Mouse (Mus musculus): ENCODE measurements around the gene Sh3glb1. TPM values are rescaled to one million over a fixed set of nuclear protein-coding genes. Genes with fewer than 3 reads are reported as not detected.

The Sh3glb1 gene
- polyA plus RNA-seq, 1 experiment from 2014 or later: 88.0 TPM

DNA sequence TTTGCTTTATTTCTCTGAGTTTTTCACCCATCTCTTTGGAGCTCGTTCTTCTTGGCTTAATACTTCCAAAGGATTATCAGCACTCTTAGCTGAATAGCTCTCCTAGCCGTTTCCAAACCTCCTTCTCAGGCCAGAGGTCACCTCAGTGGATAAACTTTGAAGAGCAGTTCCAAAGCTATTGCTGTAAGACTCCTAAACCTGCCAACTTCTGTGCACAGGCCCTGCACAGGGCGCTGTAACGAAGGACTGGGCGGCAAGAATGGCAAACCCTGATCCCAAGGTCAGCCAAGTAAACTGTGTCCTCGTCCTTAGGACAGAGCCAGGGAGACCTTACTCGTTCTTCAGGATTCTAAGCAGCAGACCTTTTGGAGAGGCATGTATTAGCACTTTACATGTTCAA is 6.0 kb downstream of the Sh3glb1 start:
- no peaks in the 10 kb centered on the region for H3K27me3 ChIP-seq
- no peak overlapping the region for H3K27ac ChIP-seq
- no peak overlapping the region for H3K9ac ChIP-seq
- no peak overlapping the region for H3K4me2 ChIP-seq
- H3K9me3 ChIP-seq (replicated peaks): no peaks in the 10 kb centered on the region
- peaks cover 35% of the 10 kb centered on the region for H3K36me3 ChIP-seq
- DNase-seq (no peak), ATAC-seq (ENCODE audit: low read depth) (no peak)
- WGBS (ENCODE audit: insufficient replicate concordance): 80% methylated on average over 7 of the region's 7 CpGs
- H3K4me3 ChIP-seq (replicated peaks): no peak overlapping the region
- H3K4me1 ChIP-seq (replicated peaks): peaks cover 44% of the 10 kb centered on the region

DNA sequence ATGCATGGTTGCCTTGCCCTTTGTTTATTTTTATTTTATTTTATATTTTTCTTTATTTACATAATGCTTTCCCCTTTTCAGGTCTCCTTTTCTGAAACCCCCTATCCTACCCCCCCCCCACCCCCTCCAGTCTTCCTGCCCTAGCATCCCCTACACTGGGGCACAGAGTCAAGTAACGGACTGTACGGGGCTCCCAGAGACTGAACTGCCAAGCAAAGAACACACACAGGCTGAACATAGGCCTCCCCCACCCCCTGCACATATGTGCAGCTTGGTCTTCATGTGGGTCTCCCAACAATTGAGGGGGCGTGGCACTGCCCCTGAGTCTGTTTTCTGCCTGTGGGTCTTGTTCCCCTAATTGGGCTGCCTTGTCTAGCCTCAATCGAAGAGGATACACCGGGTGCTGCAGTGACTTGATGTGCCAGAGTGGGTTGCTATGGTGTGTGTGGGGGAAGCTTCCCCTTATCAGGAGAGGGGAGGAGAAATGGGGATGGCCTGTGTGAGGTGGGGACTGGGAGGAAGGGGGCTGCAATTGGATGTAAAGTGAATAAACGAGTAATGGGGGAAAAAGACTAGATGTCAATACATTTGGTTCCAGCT is 8.4 kb downstream of the Sh3glb1 start:
- H3K9ac ChIP-seq: no peak overlapping the region
- H3K4me3 ChIP-seq (replicated peaks): no peak overlapping the region
- WGBS (ENCODE audit: insufficient replicate concordance): 74% methylated on average over 6 of the region's 6 CpGs
- DNase-seq: no peak
- H3K27me3 ChIP-seq: no peaks in the 10 kb centered on the region
- peak; percentile 53; the same call in 1 of the 2 replicates for ATAC-seq (ENCODE audit: low read depth)
- H3K9me3 ChIP-seq (replicated peaks): no peaks in the 10 kb centered on the region
- peaks cover 26% of the 10 kb centered on the region for H3K4me1 ChIP-seq (replicated peaks)
- H3K27ac ChIP-seq: no peak overlapping the region
- peaks cover 49% of the 10 kb centered on the region for H3K36me3 ChIP-seq
- H3K4me2 ChIP-seq: no peak overlapping the region

- DNase-seq (no peak), ATAC-seq (ENCODE audit: low read depth) (no peak)
- 86% methylated on average over 5 of the region's 5 CpGs for WGBS (ENCODE audit: insufficient replicate concordance)
- Histone ChIP-seq H3K4me2 (no peak overlapping the region), H3K9me3 (replicated peaks) (no peaks in the 10 kb centered on the region), H3K27me3 (no peaks in the 10 kb centered on the region), H3K4me1 (replicated peaks) (no peaks in the 10 kb centered on the region), H3K27ac (no peak overlapping the region), H3K9ac (no peak overlapping the region), H3K4me3 (replicated peaks) (no peak overlapping the region), H3K36me3 (peaks cover 63% of the 10 kb centered on the region)
These were observed 11.5 kb downstream of the Sh3glb1 start for GRCm38 (mm10) chr3:144708612-144709011.

- Histone ChIP-seq H3K9me3 (replicated peaks) (no peaks in the 10 kb centered on the region), H3K4me2 (no peak overlapping the region), H3K27me3 (no peaks in the 10 kb centered on the region), H3K4me1 (replicated peaks) (peaks cover 6% of the 10 kb centered on the region), H3K4me3 (replicated peaks) (no peak overlapping the region), H3K27ac (no peak overlapping the region), H3K36me3 (peaks cover 57% of the 10 kb centered on the region), H3K9ac (no peak overlapping the region; the same call in 1 of the 2 replicates)
- ATAC-seq (ENCODE audit: low read depth) (no peak), DNase-seq (no peak)
- 74% methylated on average over 6 of the region's 6 CpGs for WGBS (ENCODE audit: insufficient replicate concordance)
These were observed 16.2 kb downstream of the Sh3glb1 start for GRCm38 (mm10) chr3:144703959-144704358.

DNA sequence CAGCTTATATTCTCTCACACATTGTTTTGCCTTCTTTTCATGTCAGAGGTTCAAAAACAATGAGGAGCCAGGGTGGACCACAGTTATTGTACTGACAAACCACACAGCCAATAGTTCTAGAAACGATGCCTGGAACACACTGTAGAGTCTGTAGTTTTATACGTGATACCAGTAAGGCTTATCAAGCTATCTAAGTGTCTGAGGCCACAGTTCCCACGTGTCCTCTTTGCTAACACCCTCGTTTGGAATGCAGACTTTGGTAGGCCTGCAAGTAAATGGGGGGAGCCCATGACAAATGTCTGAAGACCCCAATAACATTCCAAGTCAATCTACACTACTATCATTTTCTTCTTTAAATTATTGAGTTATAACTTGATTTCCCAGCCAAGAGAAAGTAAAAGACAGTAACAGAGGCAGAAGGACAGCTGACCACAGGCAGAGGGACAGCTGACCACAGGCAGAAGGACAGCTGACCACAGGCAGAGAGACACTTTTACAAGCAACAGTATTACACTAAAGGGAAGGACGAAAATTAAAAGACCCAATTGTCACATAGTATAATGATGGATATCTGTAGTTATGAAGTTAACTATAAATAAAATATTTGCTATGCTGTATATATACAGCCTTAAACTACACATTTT is 21.2 kb downstream of the Sh3glb1 start:
- Histone ChIP-seq H3K36me3 (peaks cover 62% of the 10 kb centered on the region), H3K9me3 (replicated peaks) (no peaks in the 10 kb centered on the region), H3K4me3 (replicated peaks) (no peak overlapping the region), H3K27ac (peak overlapping the region; percentile 56; the same call in 1 of the 2 replicates), H3K4me1 (replicated peaks) (peaks cover 13% of the 10 kb centered on the region), H3K4me2 (no peak overlapping the region), H3K27me3 (no peaks in the 10 kb centered on the region), H3K9ac (no peak overlapping the region)
- 33% methylated on average over 5 of the region's 5 CpGs for WGBS (ENCODE audit: insufficient replicate concordance)
- DNase-seq: no peak
- peak; percentile 53; the same call in 1 of the 2 replicates for ATAC-seq (ENCODE audit: low read depth)

- Histone ChIP-seq H3K4me2 (no peak overlapping the region), H3K9me3 (replicated peaks) (no peaks in the 10 kb centered on the region), H3K4me3 (replicated peaks) (no peak overlapping the region), H3K27me3 (no peaks in the 10 kb centered on the region), H3K9ac (no peak overlapping the region), H3K27ac (no peak overlapping the region; the same call in 1 of the 2 replicates), H3K36me3 (peaks cover 62% of the 10 kb centered on the region), H3K4me1 (replicated peaks) (peaks cover 13% of the 10 kb centered on the region)
- WGBS (ENCODE audit: insufficient replicate concordance): 56% methylated on average over 3 of the region's 3 CpGs
- DNase-seq (no peak), ATAC-seq (ENCODE audit: low read depth) (no peak)
These were observed 22.2 kb downstream of the Sh3glb1 start for GRCm38 (mm10) chr3:144697942-144698341.

DNA sequence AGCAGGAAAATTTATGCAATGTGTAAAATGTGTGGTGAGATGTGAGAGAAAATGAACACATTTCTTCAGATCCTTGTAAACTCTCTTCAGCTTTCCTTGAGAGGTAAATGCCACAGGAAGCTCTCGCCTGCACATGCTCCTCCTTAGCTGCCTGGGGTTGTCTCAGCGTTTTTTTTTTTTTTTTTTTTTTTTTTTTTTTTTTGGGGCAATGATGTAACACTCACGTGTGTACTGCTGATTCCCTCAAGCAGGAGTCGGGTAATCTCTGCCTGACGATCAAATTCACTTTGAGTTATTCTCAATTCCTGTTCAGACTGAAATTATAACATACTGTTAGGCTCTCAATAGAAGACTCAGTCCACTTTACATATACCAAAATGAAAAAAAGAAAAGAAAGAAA is 23.0 kb downstream of the Sh3glb1 start:
- Histone ChIP-seq H3K4me3 (replicated peaks) (no peak overlapping the region), H3K9ac (no peak overlapping the region), H3K4me1 (replicated peaks) (peaks cover 13% of the 10 kb centered on the region), H3K27ac (no peak overlapping the region), H3K36me3 (peaks cover 63% of the 10 kb centered on the region), H3K27me3 (no peaks in the 10 kb centered on the region), H3K4me2 (no peak overlapping the region), H3K9me3 (replicated peaks) (no peaks in the 10 kb centered on the region)
- ATAC-seq (ENCODE audit: low read depth): no peak
- 38% methylated on average over 5 of the region's 5 CpGs for WGBS (ENCODE audit: insufficient replicate concordance)
- DNase-seq: no peak

- H3K4me1 ChIP-seq (replicated peaks): peaks cover 17% of the 10 kb centered on the region
- whole genome bisulfite sequencing (ENCODE audit: insufficient replicate concordance): 85% methylated on average over 7 of the region's 7 CpGs
- no peak for ATAC-seq (ENCODE audit: low read depth)
These were observed 25.2 kb downstream of the Sh3glb1 start for GRCm38 (mm10) chr3:144694941-144695340.

GRCm38 (mm10) chr3:144694040-144694439 is 26.1 kb downstream of the Sh3glb1 start:
- no peaks in the 10 kb centered on the region for H3K27me3 ChIP-seq
- DNase-seq (no peak), ATAC-seq (ENCODE audit: low read depth) (no peak)
- H3K9ac ChIP-seq: no peak overlapping the region
- WGBS (ENCODE audit: insufficient replicate concordance): 82% methylated on average over 10 of the region's 10 CpGs
- H3K4me3 ChIP-seq (replicated peaks): no peak overlapping the region
- peaks cover 64% of the 10 kb centered on the region for H3K36me3 ChIP-seq
- no peaks in the 10 kb centered on the region for H3K9me3 ChIP-seq (replicated peaks)
- peaks cover 21% of the 10 kb centered on the region for H3K4me1 ChIP-seq (replicated peaks)
- no peak overlapping the region for H3K27ac ChIP-seq
- H3K4me2 ChIP-seq: no peak overlapping the region

More at GRCm38 (mm10) chr3:144694941-144695340, 25.2 kb downstream of the Sh3glb1 start:
- Histone ChIP-seq H3K4me3 (replicated peaks) (no peak overlapping the region), H3K9me3 (replicated peaks) (no peaks in the 10 kb centered on the region), H3K27ac (no peak overlapping the region), H3K9ac (no peak overlapping the region), H3K4me2 (no peak overlapping the region), H3K36me3 (peaks cover 65% of the 10 kb centered on the region), H3K27me3 (no peaks in the 10 kb centered on the region)
- no peak for DNase-seq

DNA sequence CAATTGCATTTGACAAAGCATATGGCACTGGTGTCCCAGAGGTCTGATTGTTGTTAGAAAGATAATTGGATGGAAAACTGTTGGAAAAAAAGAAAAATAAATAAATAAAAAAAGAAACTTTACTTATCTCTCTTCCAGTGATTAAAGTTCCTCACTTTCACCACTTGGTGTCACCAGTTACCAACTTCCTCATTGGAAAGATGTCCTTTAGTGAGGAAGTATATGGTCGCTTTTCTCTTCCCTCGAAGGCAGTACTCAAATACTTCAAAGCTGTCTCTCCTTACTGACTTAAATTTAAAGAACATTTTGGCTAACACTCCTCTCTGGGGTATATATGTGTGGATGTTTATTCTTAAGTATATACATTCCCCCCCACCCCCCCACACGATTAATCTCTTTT is 28.1 kb downstream of the Sh3glb1 start:
- Histone ChIP-seq H3K27me3 (no peaks in the 10 kb centered on the region), H3K4me3 (replicated peaks) (no peak overlapping the region), H3K36me3 (peaks cover 64% of the 10 kb centered on the region), H3K9ac (no peak overlapping the region), H3K4me2 (no peak overlapping the region), H3K4me1 (replicated peaks) (peaks cover 19% of the 10 kb centered on the region), H3K9me3 (replicated peaks) (no peaks in the 10 kb centered on the region), H3K27ac (peak overlapping the region; percentile 29; the same call in 1 of the 2 replicates)
- WGBS (ENCODE audit: insufficient replicate concordance): 49% methylated on average over 3 of the region's 3 CpGs
- DNase-seq (no peak), ATAC-seq (ENCODE audit: low read depth) (no peak)

GRCm38 (mm10) chr3:144689236-144689635 is 30.9 kb downstream of the Sh3glb1 start:
- ATAC-seq (ENCODE audit: low read depth) (peak; percentile 99), DNase-seq (peak; percentile 75)
- peaks cover 58% of the 10 kb centered on the region for H3K36me3 ChIP-seq
- no peak overlapping the region for H3K9ac ChIP-seq
- no peaks in the 10 kb centered on the region for H3K9me3 ChIP-seq (replicated peaks)
- H3K27ac ChIP-seq: peak overlapping the region; percentile 21; the same call in 1 of the 2 replicates
- peaks cover 37% of the 10 kb centered on the region for H3K4me1 ChIP-seq (replicated peaks)
- H3K4me2 ChIP-seq: no peak overlapping the region
- WGBS (ENCODE audit: insufficient replicate concordance): 16% methylated on average over 11 of the region's 11 CpGs
- H3K27me3 ChIP-seq: no peaks in the 10 kb centered on the region
- H3K4me3 ChIP-seq (replicated peaks): no peak overlapping the region

DNA sequence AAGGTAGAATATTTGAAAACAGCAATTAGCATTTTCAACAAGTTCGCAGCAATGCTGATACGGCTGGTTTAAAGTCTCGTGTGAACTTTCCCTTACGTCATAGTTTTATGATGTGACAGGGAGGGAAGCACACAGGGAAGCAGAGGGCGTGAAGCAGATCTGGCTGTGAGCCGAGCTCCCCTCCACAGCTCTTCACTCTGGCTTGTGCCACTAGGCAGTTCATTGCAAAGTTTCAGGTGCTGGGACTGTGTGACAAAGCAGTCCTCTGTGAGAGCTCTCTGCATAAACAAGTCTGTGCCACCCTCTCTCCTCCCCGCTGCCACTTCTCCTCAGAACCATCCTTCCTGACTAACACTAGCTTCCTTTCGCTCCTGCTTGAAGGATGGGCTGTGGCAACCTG is 31.9 kb downstream of the Sh3glb1 start:
- Histone ChIP-seq H3K9me3 (replicated peaks) (no peaks in the 10 kb centered on the region), H3K36me3 (peaks cover 51% of the 10 kb centered on the region), H3K9ac (no peak overlapping the region), H3K4me1 (replicated peaks) (peaks cover 46% of the 10 kb centered on the region), H3K27ac (peak overlapping the region; percentile 47; the same call in 1 of the 2 replicates), H3K4me3 (replicated peaks) (no peak overlapping the region), H3K4me2 (no peak overlapping the region), H3K27me3 (no peaks in the 10 kb centered on the region)
- no peak for DNase-seq
- no peak for ATAC-seq (ENCODE audit: low read depth)
- 91% methylated on average over 8 of the region's 8 CpGs for WGBS (ENCODE audit: insufficient replicate concordance)
